Mouse (Mus musculus) hindlimb bud, embryonic 11.5 days (tissue): Measurements from ENCODE around the gene Olfr177.

Source experiments
- DNase-seq: peaks from one replicate; pipeline ENCODE4 v3.0.0-alpha.2; 2012; ENCODE audit warnings: low read depth, low spot score; ENCODE audit errors: extremely low spot score

Gene Olfr177

GRCm38 (mm10) chr16:58874668-58875067, at the start of gene Olfr177:
Olfr177 (minus strand) TSS chr16:58874768.
- DNase-seq = no peak

GRCm38 (mm10) chr16:58891963-58892362, 17.4 kb upstream of the Olfr177 start, which contains the start of gene Olfr178:
Olfr178 (minus strand) TSS chr16:58892063.
- DNase-seq = no peak

GRCm38 (mm10) chr16:58884416-58884815, 9.8 kb upstream of the Olfr177 start:
- no peak for DNase-seq

- no peak for DNase-seq
These were observed 13.1 kb downstream of the Olfr177 start for GRCm38 (mm10) chr16:58861479-58861878.

DNA sequence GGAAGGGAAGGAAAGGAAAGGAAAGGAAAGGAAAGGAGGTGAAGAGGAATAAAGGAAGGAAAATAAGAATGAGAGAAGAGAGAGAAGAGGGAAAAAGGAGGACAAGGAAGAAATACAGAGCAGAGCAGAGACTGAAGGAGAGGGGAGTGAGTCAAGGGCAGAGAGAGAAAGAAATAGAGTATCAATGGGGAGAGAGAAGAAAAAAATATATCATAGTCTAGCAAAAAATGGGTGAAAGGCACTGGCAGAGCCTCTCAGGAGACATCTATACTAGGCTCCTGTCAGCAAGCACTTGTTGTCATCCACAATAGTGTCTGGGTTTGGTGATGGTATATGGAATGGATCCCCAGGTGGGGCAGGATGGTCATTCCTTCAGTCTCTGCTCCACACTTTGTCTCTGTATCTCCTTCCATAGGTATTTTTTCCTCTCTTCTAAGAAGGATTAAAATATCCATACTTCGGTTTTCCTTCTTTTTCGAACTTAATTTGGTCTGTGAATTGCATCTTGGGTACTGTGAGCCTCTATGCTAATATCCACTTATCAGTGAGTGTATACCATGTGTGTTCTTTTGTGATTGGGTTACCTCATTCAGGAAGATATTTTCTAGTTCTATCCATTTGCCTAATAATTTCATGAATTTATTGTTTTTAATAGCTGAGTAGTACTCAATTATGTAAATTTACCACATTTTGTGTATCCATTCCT, 14.4 kb downstream of the Olfr177 start:
- no peak for DNase-seq

DNA sequence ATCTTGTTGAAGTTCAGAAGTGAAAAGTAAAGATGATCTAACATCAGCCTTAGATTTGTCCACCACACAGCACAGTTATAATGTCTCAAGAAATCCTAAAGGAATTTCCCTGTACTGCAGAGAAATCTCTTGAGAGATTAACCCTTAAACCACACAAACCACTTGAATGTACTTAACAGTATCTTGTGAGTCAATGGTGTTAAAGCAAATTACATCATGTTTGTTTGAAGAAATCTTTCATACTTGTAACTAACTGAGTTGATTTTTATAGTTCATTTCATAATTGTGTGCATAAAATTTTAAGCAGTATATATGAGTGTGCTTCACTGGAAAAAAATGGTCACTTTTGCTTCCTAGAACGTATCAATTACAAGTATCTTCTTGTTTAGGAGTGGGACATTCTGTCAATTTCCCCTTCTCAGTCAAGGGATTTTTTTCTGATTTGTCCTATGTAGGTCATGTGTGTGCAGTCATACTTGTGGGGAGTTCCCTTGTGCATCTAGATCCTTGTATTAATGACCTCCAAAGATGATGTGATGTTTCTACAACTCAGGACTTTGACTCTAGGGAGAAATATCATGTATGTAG, 47.7 kb downstream of the Olfr177 start, which contains the start of gene Olfr175-ps1:
TSS of gene Olfr175-ps1 (minus strand) at position 51 of the 588 bp plus-strand sequence.
- DNase-seq = no peak
